Mouse (Mus musculus): ENCODE measurements at regions not wholly inside any gene's neighbourhood (a gene's known extent, or its start where the extent isn't known, plus 50 kb on each side); places are given as distances from the start of the nearest gene placed in this dataset.

- no peak for DNase-seq (ENCODE audit: low spot score in 2 of 2)
Observed at GRCm38 (mm10) chr7:72726214-72726854, 419.9 kb upstream of the Mctp2 start.

DNA sequence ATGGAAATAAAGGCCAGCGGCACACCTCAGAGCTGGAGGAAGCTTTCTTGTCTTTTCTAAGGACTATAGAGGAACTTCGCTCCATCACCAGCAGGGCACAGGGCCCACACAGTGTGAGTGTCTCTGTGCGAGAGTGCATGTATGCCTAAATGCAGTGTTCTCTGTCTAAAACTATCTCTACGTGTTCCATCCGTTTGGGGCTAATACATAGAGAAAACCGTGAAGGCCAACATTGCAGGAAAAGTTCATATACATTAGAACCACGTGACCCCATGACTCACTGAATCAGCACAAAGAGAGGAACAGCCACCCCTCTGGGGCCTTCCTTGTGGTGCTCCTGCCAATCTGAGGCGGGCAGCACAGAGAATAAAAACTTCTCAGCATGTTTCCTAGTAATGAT lies 431.4 kb upstream of the Mctp2 start:
- DNase-seq (ENCODE audit: low spot score in 2 of 2): no peak

DNA sequence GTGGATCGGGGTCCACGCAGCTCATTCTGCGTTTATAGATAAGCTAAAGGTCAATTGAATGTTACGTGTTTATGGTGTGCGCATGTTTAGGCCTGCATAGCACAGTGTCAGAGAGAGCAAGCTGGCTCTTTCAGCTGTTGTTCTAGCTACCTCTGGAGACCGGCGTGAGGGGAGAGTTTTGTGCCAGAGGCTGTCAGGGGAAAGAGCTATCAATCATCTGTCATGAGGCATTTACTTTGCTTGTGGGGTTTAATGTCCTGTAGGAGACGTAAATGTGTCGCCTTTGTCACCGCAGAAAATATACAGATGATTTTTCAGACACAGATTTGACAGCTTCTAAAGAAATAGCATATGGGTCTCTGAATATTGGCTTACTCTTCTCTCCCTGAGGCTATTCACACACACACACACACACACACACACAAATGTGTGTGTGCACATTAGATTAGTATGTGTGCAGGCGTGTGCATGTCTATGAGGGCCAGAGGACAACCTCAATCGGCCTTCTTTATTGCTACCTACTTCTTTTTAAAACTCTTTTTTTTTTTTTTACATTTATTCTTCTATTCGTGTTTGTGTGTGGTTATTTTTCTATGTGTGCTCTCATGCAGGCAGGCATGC lies 432.0 kb upstream of the Mctp2 start:
- no peak for DNase-seq (ENCODE audit: low spot score in 2 of 2)

DNA sequence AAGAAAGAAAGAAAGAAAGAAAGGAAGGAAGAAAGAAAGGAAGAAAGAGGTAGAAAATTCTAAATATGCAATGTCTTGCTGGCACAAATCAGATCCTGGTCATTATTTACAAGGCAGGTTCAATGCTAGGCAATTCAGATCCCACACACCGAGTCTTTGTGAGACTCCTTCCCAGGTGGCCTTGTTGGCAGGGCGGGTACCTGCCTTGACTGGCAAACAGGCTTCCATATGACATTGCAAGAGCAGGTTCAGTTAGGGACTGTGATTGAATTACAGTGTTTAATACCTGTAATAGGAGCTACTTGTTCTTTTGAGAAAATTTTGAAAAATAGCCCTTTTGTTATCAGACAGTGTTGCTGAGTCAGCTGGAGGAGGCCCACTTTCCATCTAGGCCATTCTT lies 436.0 kb upstream of the Mctp2 start:
- no peak for DNase-seq (ENCODE audit: low spot score in 2 of 2)

- DNase-seq (ENCODE audit: low spot score in 2 of 2): no peak
Observed at GRCm38 (mm10) chr7:72751501-72751917, 445.1 kb upstream of the Mctp2 start.

DNA sequence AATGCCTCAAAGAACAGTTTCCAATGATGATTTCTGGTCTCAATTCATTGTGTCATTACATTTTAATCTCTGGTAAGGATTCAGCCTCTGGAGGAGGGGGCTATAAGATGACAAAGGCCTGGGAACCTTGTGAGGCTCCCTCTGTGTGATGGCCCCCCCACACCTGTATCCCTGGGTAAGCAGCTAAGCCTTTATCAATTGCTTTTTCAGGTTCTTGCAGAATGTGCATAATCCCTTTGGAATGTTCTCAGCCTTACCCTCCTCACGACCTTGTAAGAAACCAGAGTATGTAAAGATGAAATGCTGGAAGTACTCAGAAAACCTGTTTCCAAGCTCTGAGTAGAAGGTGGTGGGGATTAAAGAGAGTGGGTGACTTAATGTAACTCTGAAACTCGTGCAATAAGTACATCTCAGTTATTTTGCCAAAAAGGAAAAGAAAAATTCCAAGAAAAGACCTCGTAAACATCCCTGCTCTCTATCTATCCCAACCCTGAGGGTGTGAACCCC lies 446.7 kb upstream of the Mctp2 start:
- DNase-seq (ENCODE audit: low spot score in 2 of 2): no peak

GRCm38 (mm10) chr7:72762711-72763110 lies 456.3 kb upstream of the Mctp2 start:
- no peak for DNase-seq (ENCODE audit: low spot score in 2 of 2)

DNA sequence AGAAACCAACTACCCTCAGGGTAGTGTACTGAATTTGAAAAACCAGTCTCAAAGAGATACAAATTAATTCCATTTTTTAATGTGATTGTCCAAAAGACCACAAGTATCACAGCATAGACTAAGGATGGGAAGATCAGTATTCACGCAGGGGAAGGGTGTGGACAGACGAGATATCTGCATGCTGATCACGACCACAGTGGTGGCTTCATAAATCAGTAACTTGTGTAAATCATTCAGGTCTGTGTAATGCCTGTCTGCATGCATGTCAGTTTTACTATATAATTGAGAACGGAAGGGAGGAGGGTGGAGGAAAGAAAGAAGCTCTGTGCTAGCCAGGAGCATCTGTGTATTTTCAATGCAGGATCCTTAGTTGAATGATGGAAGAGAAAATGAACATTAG lies 462.3 kb upstream of the Mctp2 start:
- no peak for DNase-seq (ENCODE audit: low spot score in 2 of 2)

DNA sequence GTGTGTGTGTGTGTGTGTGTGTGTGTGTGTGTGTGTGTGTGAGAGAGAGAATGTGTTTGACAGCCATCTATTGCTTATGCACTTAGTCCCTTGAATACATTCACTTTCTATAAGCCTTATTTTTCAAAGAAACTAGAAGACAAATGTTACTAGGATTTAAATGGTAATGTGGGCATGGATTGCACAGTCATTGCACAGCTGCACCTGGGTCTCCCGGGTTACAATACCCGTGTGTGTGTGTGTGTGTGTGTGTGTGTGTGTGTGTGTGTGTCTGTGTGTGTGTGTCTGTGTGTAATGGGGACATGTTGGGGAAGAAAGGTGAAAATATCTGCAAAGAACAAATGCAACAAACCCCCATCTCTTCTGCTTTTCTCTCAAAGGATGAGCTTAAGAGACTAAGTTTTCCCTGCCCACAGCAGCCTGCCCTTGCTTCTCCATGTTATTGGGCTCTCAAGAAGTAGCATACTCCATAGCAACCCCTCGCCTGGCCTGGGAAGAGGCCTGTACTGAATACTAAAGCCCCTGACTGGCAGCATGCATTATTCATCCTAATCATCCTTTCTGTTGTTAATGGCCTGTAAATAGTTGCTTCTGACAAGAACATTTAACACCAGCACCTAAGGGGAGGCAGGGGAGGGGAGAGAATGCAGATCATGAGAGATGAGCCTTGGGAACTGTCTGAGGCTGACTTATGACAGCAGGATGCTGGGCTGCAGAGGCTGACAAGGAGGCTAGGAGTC lies 467.8 kb upstream of the Mctp2 start:
- no peak for DNase-seq (ENCODE audit: low spot score in 2 of 2)

DNA sequence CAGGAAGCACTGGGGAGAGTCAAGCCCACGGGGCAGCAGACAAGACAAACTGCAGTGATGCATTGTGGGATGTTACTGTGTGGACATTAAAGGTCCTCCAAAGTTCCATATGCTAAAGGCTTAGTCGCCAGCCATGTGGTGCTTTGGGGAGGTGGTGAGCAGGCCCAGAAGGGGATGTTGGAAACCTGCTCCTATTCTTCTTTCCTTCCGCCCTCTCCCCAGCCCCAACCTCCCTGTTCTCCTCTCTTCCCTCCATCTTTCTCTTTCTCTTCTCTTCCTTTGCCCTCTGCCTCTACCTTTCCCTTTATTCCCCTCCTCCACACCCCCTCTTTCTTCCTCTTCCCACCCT lies 468.3 kb upstream of the Mctp2 start:
- DNase-seq (ENCODE audit: low spot score in 2 of 2): no peak

DNA sequence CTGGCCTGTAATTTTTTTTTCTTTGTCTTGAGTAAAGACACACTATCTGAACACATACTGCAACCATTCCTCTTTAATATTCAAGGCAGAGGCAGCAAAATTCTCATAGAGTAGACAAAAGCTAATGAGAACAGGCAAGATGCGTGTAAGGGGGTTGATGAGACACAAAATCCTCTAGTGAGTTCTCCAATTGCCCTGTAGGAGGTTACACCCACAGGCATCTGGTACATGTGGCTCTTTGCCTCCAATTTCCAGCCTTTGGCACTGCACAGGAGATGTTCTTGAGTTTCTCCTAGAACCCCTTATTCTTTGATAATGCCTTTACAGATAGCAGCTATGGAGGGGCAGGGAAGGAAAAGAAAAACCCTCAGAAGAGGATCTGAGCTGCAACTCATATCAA lies 480.9 kb upstream of the Mctp2 start:
- DNase-seq (ENCODE audit: low spot score in 2 of 2): peak in 1 of 2 experiments; percentile 3

DNA sequence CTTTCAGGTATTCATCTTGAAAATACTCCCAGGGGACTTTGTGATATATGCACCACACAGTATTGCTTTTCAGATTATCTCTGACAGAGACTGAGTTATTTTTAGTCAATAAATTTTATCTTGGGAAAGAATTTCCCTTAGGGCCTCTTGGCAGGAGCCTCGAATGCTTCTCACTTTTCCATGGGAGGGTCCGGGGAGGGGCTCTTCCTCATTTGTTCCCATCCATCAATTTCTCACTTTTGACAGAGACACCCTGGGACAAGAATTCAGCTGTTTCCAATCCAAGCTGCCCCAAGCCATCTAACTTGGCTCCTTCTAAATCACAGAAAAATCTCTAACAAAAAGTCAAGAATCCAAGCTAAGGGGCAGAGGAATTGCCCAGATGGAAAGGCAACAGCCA lies 481.9 kb upstream of the Mctp2 start:
- no peak for DNase-seq (ENCODE audit: low spot score in 2 of 2)

GRCm38 (mm10) chr7:72822142-72822541 lies 515.7 kb upstream of the Mctp2 start:
- no peak for DNase-seq (ENCODE audit: low spot score in 2 of 2)

GRCm38 (mm10) chr7:72826597-72826996 lies 520.2 kb upstream of the Mctp2 start:
- DNase-seq (ENCODE audit: low spot score in 2 of 2): no peak

DNA sequence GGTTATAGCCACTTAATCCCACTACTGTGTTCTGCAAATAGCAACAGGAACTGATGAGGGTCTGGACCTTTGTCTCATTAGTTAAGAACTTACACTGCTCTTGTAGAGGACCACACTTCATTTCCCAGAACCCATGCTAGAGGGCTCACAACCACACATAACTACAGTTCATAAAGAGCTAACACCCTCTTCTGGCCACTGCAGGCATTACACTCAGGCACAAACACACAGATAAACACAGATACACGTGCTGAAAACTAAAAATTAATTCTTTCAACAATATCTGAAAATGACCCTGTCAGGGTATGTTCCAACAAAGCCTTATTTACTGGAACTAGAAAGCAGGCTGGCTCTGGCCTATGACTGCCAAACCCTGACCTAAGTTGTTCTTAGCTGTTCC lies 529.0 kb upstream of the Mctp2 start:
- DNase-seq (ENCODE audit: low spot score in 2 of 2): no peak

DNA sequence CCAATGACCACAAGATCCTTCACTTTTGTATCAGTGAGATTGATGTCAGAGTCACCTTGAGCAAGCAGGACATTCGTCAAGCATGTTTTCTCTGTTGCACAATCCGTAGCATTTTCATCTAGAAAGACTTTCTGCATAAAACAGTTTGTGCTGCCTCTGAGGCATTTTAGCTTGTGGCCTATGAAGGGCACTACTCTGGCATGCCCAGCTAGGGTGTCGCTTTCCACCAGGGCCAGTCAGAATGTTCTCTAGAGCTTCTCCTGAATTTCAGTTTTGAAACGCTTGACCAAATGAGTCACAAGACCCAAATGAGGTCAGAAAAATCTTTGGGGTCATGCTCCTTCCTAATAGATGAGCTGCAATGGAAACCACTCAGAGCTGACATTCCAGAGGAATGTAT lies 529.6 kb upstream of the Mctp2 start:
- DNase-seq (ENCODE audit: low spot score in 2 of 2): no peak

DNA sequence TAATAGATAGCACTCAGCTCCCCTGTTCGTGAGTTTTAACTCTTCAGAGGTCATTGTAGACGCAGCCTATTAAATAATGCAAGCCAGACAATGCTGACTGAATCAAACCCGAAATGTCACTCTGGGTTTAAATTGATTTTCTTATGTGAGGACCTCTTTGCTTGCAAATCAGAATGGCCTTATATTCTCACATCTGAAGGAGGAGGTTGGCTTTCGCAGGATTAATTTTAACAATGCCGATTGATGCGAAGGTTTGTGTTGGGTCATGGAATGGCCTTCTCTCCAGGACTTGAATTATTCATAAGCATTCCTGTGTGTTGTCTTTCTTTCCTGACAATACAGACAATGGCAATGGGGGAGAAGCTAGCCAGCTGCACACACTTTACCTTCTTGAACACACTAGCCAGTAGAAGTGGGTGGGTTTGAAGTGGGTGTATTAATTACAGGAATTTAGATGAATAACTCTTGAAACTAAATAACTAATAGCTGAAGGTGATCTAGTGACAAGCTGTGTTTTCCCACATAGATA lies 530.1 kb upstream of the Mctp2 start:
- no peak for DNase-seq (ENCODE audit: low spot score in 2 of 2)

GRCm38 (mm10) chr7:72837992-72838655 lies 531.7 kb upstream of the Mctp2 start:
- DNase-seq (ENCODE audit: low spot score in 2 of 2): no peak

DNA sequence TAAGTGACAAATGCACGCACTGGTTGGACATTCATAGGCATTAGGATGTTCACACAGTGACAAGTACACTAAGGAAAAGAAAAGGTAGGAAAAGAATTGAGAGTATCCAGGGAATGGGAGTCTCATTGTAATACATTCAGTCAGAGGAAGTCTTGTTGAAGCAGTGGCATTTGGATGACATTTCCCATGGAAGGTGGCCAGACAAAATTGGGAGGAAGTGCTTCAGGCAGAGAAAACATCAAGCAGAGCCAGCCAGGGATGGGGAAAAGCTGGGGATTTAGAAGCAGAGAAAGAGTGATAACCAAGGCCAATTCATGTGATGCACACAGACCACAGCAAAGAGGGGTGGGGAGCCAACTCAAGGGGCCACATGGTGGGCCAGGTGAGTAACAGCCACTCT lies 524.0 kb upstream of the Rgma start:
- no peak for DNase-seq (ENCODE audit: low spot score in 2 of 2)

GRCm38 (mm10) chr7:72854501-72855002 lies 520.8 kb upstream of the Rgma start:
- no peak for DNase-seq (ENCODE audit: low spot score in 2 of 2)

- DNase-seq (ENCODE audit: low spot score in 2 of 2): no peak
Observed at GRCm38 (mm10) chr7:72866966-72867754, 508.1 kb upstream of the Rgma start.
